Mouse (Mus musculus): Measurements from ENCODE around the gene Aqp6. TPM values are rescaled to one million over a fixed set of nuclear protein-coding genes. Genes with fewer than 3 reads are reported as not detected.
A peak's percentile ranks its signal among the peaks of the same experiment; 100 is the strongest.

The Aqp6 gene
- polyA plus RNA-seq, 1 experiment from 2014 or later = 2.3 TPM

DNA sequence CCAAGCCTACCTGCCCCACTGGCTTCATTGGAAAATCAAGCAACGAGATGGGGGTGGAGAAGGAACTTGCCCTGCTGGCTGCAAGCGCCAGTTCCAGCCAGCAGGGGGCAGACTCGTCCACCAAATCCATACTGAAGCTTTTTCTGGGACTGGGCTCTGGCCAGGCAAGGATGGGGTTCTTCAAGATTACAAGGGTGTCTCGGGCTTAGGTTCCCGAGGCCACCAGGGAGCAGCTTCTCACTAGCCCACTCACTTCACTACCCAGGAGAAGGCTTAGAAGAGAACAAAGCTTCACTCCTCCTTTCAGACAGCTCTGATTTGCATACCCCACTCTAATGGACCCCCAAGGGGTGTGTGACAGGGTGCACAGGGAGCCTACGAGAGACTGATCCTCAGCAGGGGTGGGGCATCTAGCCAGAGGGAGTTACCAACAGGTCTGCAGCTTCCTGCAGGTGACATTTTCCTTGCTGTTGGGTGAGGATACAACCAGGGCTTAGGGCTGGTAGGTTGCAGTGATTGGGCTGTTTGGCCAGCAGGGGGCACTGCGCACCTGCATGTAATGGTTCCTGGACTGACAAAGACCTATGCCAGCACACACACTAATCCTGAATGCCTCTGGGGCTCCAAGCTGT is 5.0 kb upstream of the Aqp6 start:
- no peak overlapping the region for H3K27ac ChIP-seq
- no peaks in the 10 kb centered on the region for H3K9me3 ChIP-seq (replicated peaks; ENCODE audit: low read length)
- DNase-seq (ENCODE audit: low spot score) (peak; percentile 87), ATAC-seq (replicated peaks; ENCODE audit: low FRiP score, low read depth) (peak; percentile 77)
- H3K27me3 ChIP-seq (ENCODE audit: insufficient read depth, low read length) = peaks cover 29% of the 10 kb centered on the region
- WGBS = 0% methylated on average over 7 of the region's 7 CpGs
- H3K4me1 ChIP-seq (replicated peaks; ENCODE audit: insufficient read depth, low read length) = no peaks in the 10 kb centered on the region
- no peak overlapping the region for H3K4me2 ChIP-seq (ENCODE audit: low read length)
- H3K36me3 ChIP-seq (ENCODE audit: insufficient read depth, low read length) = no peaks in the 10 kb centered on the region
- peak; percentile 86 for TF ChIP-seq CTCF (IDR thresholded peaks at IDR 0.05; ENCODE audit: low read depth)
- no peak overlapping the region for H3K9ac ChIP-seq (ENCODE audit: low read depth, low read length)
- no peak overlapping the region for H3K4me3 ChIP-seq (replicated peaks; ENCODE audit: low read depth, low read length)

DNA sequence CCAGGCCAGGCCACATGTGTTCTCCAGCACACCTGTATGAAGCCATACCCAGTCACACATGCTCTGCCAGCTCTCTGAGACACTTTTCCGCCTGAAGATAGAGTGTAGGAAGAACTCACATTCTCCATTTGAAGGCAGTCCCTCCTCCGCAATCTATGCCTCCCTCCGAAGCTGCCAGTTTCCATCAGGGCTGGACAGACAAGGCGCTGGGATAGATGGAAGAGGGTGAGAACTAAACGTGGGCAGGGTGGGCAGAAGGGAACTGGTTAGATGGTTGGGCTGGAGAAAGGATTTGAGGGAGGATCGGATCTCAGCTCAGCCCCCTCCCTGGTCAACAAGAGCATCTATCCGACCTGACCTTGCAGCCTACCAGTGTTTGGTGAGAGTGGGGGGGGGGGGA is 4.4 kb upstream of the Aqp6 start:
- no peaks in the 10 kb centered on the region for H3K4me1 ChIP-seq (replicated peaks; ENCODE audit: insufficient read depth, low read length)
- no peak overlapping the region for H3K9ac ChIP-seq (ENCODE audit: low read depth, low read length)
- H3K9me3 ChIP-seq (replicated peaks; ENCODE audit: low read length) = no peaks in the 10 kb centered on the region
- no peak overlapping the region for H3K27ac ChIP-seq
- DNase-seq (ENCODE audit: low spot score) (no peak), ATAC-seq (replicated peaks; ENCODE audit: low FRiP score, low read depth) (no peak)
- no peak overlapping the region for H3K4me2 ChIP-seq (ENCODE audit: low read length)
- no peaks in the 10 kb centered on the region for H3K36me3 ChIP-seq (ENCODE audit: insufficient read depth, low read length)
- peaks cover 23% of the 10 kb centered on the region for H3K27me3 ChIP-seq (ENCODE audit: insufficient read depth, low read length)
- no peak overlapping the region for H3K4me3 ChIP-seq (replicated peaks; ENCODE audit: low read depth, low read length)
- TF ChIP-seq CTCF (IDR thresholded peaks at IDR 0.05; ENCODE audit: low read depth) = no peak
- 58% methylated on average over 6 of the region's 7 CpGs for WGBS

DNA sequence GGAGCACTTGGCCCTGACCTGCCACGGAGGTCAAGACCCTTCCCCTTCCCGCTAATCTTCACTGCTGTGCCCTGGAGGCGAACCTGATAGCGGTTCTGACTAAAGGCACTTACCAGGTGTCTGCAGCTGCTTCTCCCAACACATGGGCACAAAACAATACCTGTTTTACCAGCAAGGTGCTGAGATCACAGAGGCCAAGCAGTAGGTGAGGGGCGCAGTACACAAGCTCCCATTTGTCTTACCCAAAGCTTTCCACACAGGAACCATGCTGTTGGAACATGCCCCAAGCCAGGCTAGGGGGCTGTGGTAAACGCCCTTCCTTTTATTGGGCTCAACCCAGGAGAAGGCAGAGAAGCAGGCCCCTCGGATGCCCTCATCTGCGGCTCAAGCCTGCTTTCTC is 3.6 kb upstream of the Aqp6 start:
- H3K27me3 ChIP-seq (ENCODE audit: insufficient read depth, low read length) = peaks cover 15% of the 10 kb centered on the region
- no peak for TF ChIP-seq CTCF (IDR thresholded peaks at IDR 0.05; ENCODE audit: low read depth)
- no peaks in the 10 kb centered on the region for H3K4me1 ChIP-seq (replicated peaks; ENCODE audit: insufficient read depth, low read length)
- ATAC-seq (replicated peaks; ENCODE audit: low FRiP score, low read depth) (no peak), DNase-seq (ENCODE audit: low spot score) (no peak)
- no peak overlapping the region for H3K4me2 ChIP-seq (ENCODE audit: low read length)
- H3K9me3 ChIP-seq (replicated peaks; ENCODE audit: low read length) = no peaks in the 10 kb centered on the region
- no peak overlapping the region for H3K4me3 ChIP-seq (replicated peaks; ENCODE audit: low read depth, low read length)
- WGBS = 54% methylated on average over 8 of the region's 8 CpGs
- H3K27ac ChIP-seq = no peak overlapping the region
- H3K36me3 ChIP-seq (ENCODE audit: insufficient read depth, low read length) = no peaks in the 10 kb centered on the region
- no peak overlapping the region for H3K9ac ChIP-seq (ENCODE audit: low read depth, low read length)

DNA sequence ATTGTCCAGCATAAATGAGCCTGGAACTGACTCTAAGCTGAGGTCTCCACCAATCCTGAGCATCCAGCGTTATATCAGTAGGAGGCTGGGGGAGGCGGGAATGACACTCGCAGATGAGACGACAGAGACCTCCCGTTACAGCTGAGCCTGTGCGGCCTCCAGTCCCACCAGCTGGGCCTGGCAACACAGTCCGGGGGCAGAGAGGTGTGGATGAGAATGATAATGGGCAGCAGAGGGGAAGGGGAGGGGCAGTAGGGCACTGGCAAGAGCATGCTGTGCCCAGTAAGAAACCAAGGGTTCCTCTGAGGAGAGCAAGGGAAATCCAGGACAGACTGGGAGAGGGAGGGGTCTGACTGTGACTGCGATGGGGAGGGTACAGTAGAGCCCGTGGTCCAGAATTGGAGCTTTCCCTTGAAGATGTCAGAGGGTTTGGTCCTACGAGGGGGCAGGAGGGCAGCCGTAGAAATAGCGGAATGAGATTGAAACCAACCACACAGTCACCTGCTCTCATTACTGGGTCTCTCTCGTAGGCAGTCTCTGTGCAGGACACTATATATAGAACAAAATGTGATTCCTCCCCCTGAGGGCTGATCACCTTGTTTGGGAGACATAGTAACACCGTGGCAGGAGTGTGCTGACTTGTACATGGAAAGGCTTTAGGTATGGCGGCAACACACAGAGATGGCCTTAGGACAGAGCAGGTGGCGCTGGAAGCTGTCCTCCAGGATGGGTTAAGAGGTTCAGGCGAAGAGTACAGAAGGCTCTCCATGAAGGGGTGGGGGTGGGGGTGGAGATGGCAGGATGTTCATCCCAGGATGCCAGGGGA is 1.7 kb upstream of the Aqp6 start:
- Histone ChIP-seq H3K4me1 (replicated peaks; ENCODE audit: insufficient read depth, low read length) (no peaks in the 10 kb centered on the region), H3K4me3 (replicated peaks; ENCODE audit: low read depth, low read length) (no peak overlapping the region), H3K27me3 (ENCODE audit: insufficient read depth, low read length) (peaks cover 6% of the 10 kb centered on the region; the same call in 1 of the 2 replicates), H3K36me3 (ENCODE audit: insufficient read depth, low read length) (no peaks in the 10 kb centered on the region), H3K27ac (no peak overlapping the region), H3K4me2 (ENCODE audit: low read length) (no peak overlapping the region), H3K9me3 (replicated peaks; ENCODE audit: low read length) (no peaks in the 10 kb centered on the region), H3K9ac (ENCODE audit: low read depth, low read length) (no peak overlapping the region)
- WGBS = 51% methylated on average over 17 of the region's 17 CpGs
- no peak for TF ChIP-seq CTCF (IDR thresholded peaks at IDR 0.05; ENCODE audit: low read depth)
- DNase-seq (ENCODE audit: low spot score) (no peak), ATAC-seq (replicated peaks; ENCODE audit: low FRiP score, low read depth) (no peak)

DNA sequence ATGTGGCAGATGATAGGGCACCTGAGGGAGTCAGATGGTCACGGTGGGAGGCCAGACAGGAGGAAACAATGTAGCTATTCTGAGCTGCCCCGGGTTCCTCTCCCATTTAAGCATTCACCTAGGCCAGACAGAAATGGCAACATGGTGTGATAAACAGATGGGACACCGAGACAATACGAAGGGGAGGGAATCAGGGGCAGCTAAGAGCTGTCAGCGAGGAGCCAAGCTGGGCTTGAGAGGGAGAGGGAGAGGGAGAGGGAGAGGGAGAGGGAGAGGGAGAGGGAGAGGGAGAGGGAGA is 572 bp downstream of the Aqp6 start:
- H3K4me2 ChIP-seq (ENCODE audit: low read length) = no peak overlapping the region
- 38% methylated on average over 5 of the region's 5 CpGs for WGBS
- H3K27me3 ChIP-seq (ENCODE audit: insufficient read depth, low read length) = no peaks in the 10 kb centered on the region
- ATAC-seq (replicated peaks; ENCODE audit: low FRiP score, low read depth) (no peak), DNase-seq (ENCODE audit: low spot score) (no peak)
- no peak overlapping the region for H3K27ac ChIP-seq
- H3K36me3 ChIP-seq (ENCODE audit: insufficient read depth, low read length) = no peaks in the 10 kb centered on the region
- no peak overlapping the region for H3K4me3 ChIP-seq (replicated peaks; ENCODE audit: low read depth, low read length)
- H3K9ac ChIP-seq (ENCODE audit: low read depth, low read length) = no peak overlapping the region
- H3K9me3 ChIP-seq (replicated peaks; ENCODE audit: low read length) = no peaks in the 10 kb centered on the region
- H3K4me1 ChIP-seq (replicated peaks; ENCODE audit: insufficient read depth, low read length) = no peaks in the 10 kb centered on the region
- TF ChIP-seq CTCF (IDR thresholded peaks at IDR 0.05; ENCODE audit: low read depth) = no peak

- H3K4me2 ChIP-seq (ENCODE audit: low read length) = no peak overlapping the region
- no peak for TF ChIP-seq CTCF (IDR thresholded peaks at IDR 0.05; ENCODE audit: low read depth)
Observed at GRCm38 (mm10) chr15:99602206-99602820, 1.1 kb downstream of the Aqp6 start.

More at GRCm38 (mm10) chr15:99602206-99602820, 1.1 kb downstream of the Aqp6 start:
- no peak for DNase-seq (ENCODE audit: low spot score)
- H3K9ac ChIP-seq (ENCODE audit: low read depth, low read length) = no peak overlapping the region
- H3K36me3 ChIP-seq (ENCODE audit: insufficient read depth, low read length) = no peaks in the 10 kb centered on the region
- H3K4me3 ChIP-seq (replicated peaks; ENCODE audit: low read depth, low read length) = no peak overlapping the region
- H3K27me3 ChIP-seq (ENCODE audit: insufficient read depth, low read length) = no peaks in the 10 kb centered on the region
- peaks cover 2% of the 10 kb centered on the region; the same call in 1 of the 2 replicates for H3K4me1 ChIP-seq (replicated peaks; ENCODE audit: insufficient read depth, low read length)
- ATAC-seq (replicated peaks; ENCODE audit: low FRiP score, low read depth) = no peak
- no peaks in the 10 kb centered on the region for H3K9me3 ChIP-seq (replicated peaks; ENCODE audit: low read length)
- 53% methylated on average over 17 of the region's 17 CpGs for WGBS
- H3K27ac ChIP-seq = no peak overlapping the region

All from kidney, postnatal 0 days (tissue).